Mouse (Mus musculus): Measurements from ENCODE around the gene Tle6. TPM values are rescaled to one million over a fixed set of nuclear protein-coding genes. Genes with fewer than 3 reads are reported as not detected.

The Tle6 gene
- polyA plus RNA-seq, 1 experiment from 2014 or later: 30.7 TPM

- H3K9me3 ChIP-seq (ENCODE audit: control insufficient read depth, low read length): no peaks in the 10 kb centered on the region
- 0 out of 2 replicates have a peak, but pooled peaks cover 4% of the 10 kb centered on the region for H3K36me3 ChIP-seq (ENCODE audit: control insufficient read depth, insufficient read depth, low read length)
- peak overlapping the region; percentile 35 for H3K4me2 ChIP-seq (ENCODE audit: low read length)
- H3K27me3 ChIP-seq (ENCODE audit: control insufficient read depth, insufficient read depth, low read length): no peaks in the 10 kb centered on the region
- peak overlapping the region; percentile 18 to 37; a peak in 1 of 4 replicates for H3K27ac ChIP-seq (replicated peaks in 1 of 2; ENCODE audit: control insufficient read depth in 1 of 2, insufficient read depth in 1 of 2, low read depth in 2 of 2, low read length in 2 of 2)
- H3K9ac ChIP-seq (ENCODE audit: low read length): peak overlapping the region; percentile 93
- ATAC-seq (ENCODE audit: insufficient number of reproducible peaks, insufficient read depth, low FRiP score, low read depth): no peak
- H3K4me3 ChIP-seq (ENCODE audit: control insufficient read depth in 1 of 2, insufficient read depth in 1 of 2, low read depth in 1 of 2, low read length in 2 of 2): no peak overlapping the region
- WGBS: 41% methylated on average over 10 of the region's 10 CpGs
- H3K4me1 ChIP-seq (ENCODE audit: control insufficient read depth in 2 of 2, insufficient read depth in 2 of 2, low read length in 2 of 2): peaks cover 20 to 34% of the 10 kb centered on the region in 2 experiments
Observed at GRCm38 (mm10) chr10:81541803-81542202, 59.1 kb downstream of the Tle6 start.

GRCm38 (mm10) chr10:81541363-81541762 lies 59.5 kb downstream of the Tle6 start:
- Histone ChIP-seq H3K36me3 (ENCODE audit: control insufficient read depth, insufficient read depth, low read length) (0 out of 2 replicates have a peak, but pooled peaks cover 4% of the 10 kb centered on the region), H3K4me3 (ENCODE audit: control insufficient read depth in 1 of 2, insufficient read depth in 1 of 2, low read depth in 1 of 2, low read length in 2 of 2) (no peak overlapping the region), H3K9ac (ENCODE audit: low read length) (peak overlapping the region; percentile 93), H3K4me2 (ENCODE audit: low read length) (peak overlapping the region; percentile 35; the same call in 1 of the 2 replicates), H3K27ac (replicated peaks in 1 of 2; ENCODE audit: control insufficient read depth in 1 of 2, insufficient read depth in 1 of 2, low read depth in 2 of 2, low read length in 2 of 2) (peak overlapping the region; percentile 18 to 37; a peak in 1 of 4 replicates), H3K4me1 (ENCODE audit: control insufficient read depth in 2 of 2, insufficient read depth in 2 of 2, low read length in 2 of 2) (peaks cover 20 to 34% of the 10 kb centered on the region in 2 experiments), H3K27me3 (ENCODE audit: control insufficient read depth, insufficient read depth, low read length) (no peaks in the 10 kb centered on the region), H3K9me3 (ENCODE audit: control insufficient read depth, low read length) (no peaks in the 10 kb centered on the region)
- no peak for ATAC-seq (ENCODE audit: insufficient number of reproducible peaks, insufficient read depth, low FRiP score, low read depth)
- 72% methylated on average over 5 of the region's 5 CpGs for WGBS

Other genes with a start within 250 kb of the Tle6 start
- 3.7 and 6.5 TPM in 2 replicates for gene Mfsd12, start 243.6 kb downstream of the Tle6 start, polyA plus RNA-seq (2014; fragmentation: Nextera tagmentation; extraction: Ambion mirVana)
- 0.28 and 0.38 TPM in 2 replicates for gene 4930404N11Rik, start 235.3 kb downstream of the Tle6 start, polyA plus RNA-seq (2014; fragmentation: Nextera tagmentation; extraction: Ambion mirVana)
- gene Fzr1, start 222.6 kb downstream of the Tle6 start, polyA plus RNA-seq (2014; fragmentation: Nextera tagmentation; extraction: Ambion mirVana): 64.6 and 67.0 TPM in 2 replicates
- 52.6 and 53.5 TPM in 2 replicates for gene Dohh, start 216.6 kb downstream of the Tle6 start, polyA plus RNA-seq (2014; fragmentation: Nextera tagmentation; extraction: Ambion mirVana)
- 1.7 and 2.0 TPM in 2 replicates for gene Gm48551, start 216.6 kb downstream of the Tle6 start, polyA plus RNA-seq (2014; fragmentation: Nextera tagmentation; extraction: Ambion mirVana)
- gene Gm48552, start 212.1 kb downstream of the Tle6 start, polyA plus RNA-seq (2014; fragmentation: Nextera tagmentation; extraction: Ambion mirVana): 1.0 TPM in 2 replicates
- gene Smim24, start 208.0 kb downstream of the Tle6 start, polyA plus RNA-seq (2014; fragmentation: Nextera tagmentation; extraction: Ambion mirVana): 3.8 and 4.7 TPM in 2 replicates
- gene Nfic, start 145.4 kb downstream of the Tle6 start, polyA plus RNA-seq (2014; fragmentation: Nextera tagmentation; extraction: Ambion mirVana): 45.0 and 47.0 TPM in 2 replicates
- gene Celf5, start 118.4 kb downstream of the Tle6 start, polyA plus RNA-seq (2014; fragmentation: Nextera tagmentation; extraction: Ambion mirVana): 0.19 TPM in 1 of 2 replicates, not detected in the other
- gene Ncln, start 104.7 kb downstream of the Tle6 start, polyA plus RNA-seq (2014; fragmentation: Nextera tagmentation; extraction: Ambion mirVana): 40.7 and 44.6 TPM in 2 replicates
- gene S1pr4, start 100.9 kb downstream of the Tle6 start, polyA plus RNA-seq (2014; fragmentation: Nextera tagmentation; extraction: Ambion mirVana): 0.24 and 0.35 TPM in 2 replicates
- gene Gna15, start 76.8 kb downstream of the Tle6 start, polyA plus RNA-seq (2014; fragmentation: Nextera tagmentation; extraction: Ambion mirVana): 0.74 and 0.89 TPM in 2 replicates
- gene Gna11, start 55.9 kb downstream of the Tle6 start, polyA plus RNA-seq (2014; fragmentation: Nextera tagmentation; extraction: Ambion mirVana): 54.9 and 57.4 TPM in 2 replicates
- 367 and 598 TPM in 2 replicates for gene Aes, start 41.6 kb downstream of the Tle6 start, polyA plus RNA-seq (2014; fragmentation: Nextera tagmentation; extraction: Ambion mirVana)
- 21.6 and 21.8 TPM in 2 replicates for gene Tle2, start 26.5 kb downstream of the Tle6 start, polyA plus RNA-seq (2014; fragmentation: Nextera tagmentation; extraction: Ambion mirVana)
- gene BC025920, start 5.2 kb upstream of the Tle6 start, polyA plus RNA-seq (2014; fragmentation: Nextera tagmentation; extraction: Ambion mirVana): 0.35 and 0.84 TPM in 2 replicates
- 22.5 and 23.9 TPM in 2 replicates for gene Sirt6, start 26.7 kb upstream of the Tle6 start, polyA plus RNA-seq (2014; fragmentation: Nextera tagmentation; extraction: Ambion mirVana)
- 8.1 and 9.0 TPM in 2 replicates for gene Ankrd24, start 27.5 kb upstream of the Tle6 start, polyA plus RNA-seq (2014; fragmentation: Nextera tagmentation; extraction: Ambion mirVana)
- 3.0 and 3.3 TPM in 2 replicates for gene Gm10778, start 48.0 kb upstream of the Tle6 start, polyA plus RNA-seq (2014; fragmentation: Nextera tagmentation; extraction: Ambion mirVana)
- gene Zfp433, start 103.8 kb upstream of the Tle6 start, polyA plus RNA-seq (2014; fragmentation: Nextera tagmentation; extraction: Ambion mirVana): 12.4 and 12.7 TPM in 2 replicates
- gene Gm3055, start 170.1 kb upstream of the Tle6 start, polyA plus RNA-seq (2014; fragmentation: Nextera tagmentation; extraction: Ambion mirVana): 4.7 and 4.9 TPM in 2 replicates
- 2.1 and 2.4 TPM in 2 replicates for gene Gm4767, start 211.1 kb upstream of the Tle6 start, polyA plus RNA-seq (2014; fragmentation: Nextera tagmentation; extraction: Ambion mirVana)

Data from heart, embryonic 14.5 days (tissue).